Mouse (Mus musculus) macrophage (primary cell): ENCODE measurements around the gene Gm16181. TPM values are rescaled to one million over a fixed set of nuclear protein-coding genes. Genes with fewer than 3 reads are reported as not detected.

ENCODE experiments used
- polyA plus RNA-seq: library from polyadenylated mRNA; stranded (reverse); fragments of 250-400 nt; gene quantifications from 3 replicates; pipeline ENCODE4 v1.2.4, GENCODE M21; 2018; ENCODE audit warnings: inconsistent platforms

Gene Gm16181
- polyA plus RNA-seq, 1 experiment from 2014 or later: not detected

Other genes starting within 250 kb of the Gm16181 start
- gene Hspa1a, start 248.7 kb upstream of the Gm16181 start, polyA plus RNA-seq: 1.2 to 1.9 TPM (median 1.8 TPM) in 3 replicates
- gene Hspa1l, start 248.1 kb upstream of the Gm16181 start, polyA plus RNA-seq: 0.47 to 1.7 TPM (median 0.96 TPM) in 3 replicates
- 16.5 to 52.8 TPM (median 51.4 TPM) in 3 replicates for gene Lsm2, start 239.0 kb upstream of the Gm16181 start, polyA plus RNA-seq
- gene Vars, start 219.8 kb upstream of the Gm16181 start, polyA plus RNA-seq: 7.7 to 37.5 TPM (median 19.2 TPM) in 3 replicates
- gene Vwa7, start 204.3 kb upstream of the Gm16181 start, polyA plus RNA-seq: 0.06 to 0.32 TPM (median 0.07 TPM) in 3 replicates
- gene Sapcd1, start 192.8 kb upstream of the Gm16181 start, polyA plus RNA-seq: not detected in 3 replicates
- gene Msh5, start 174.1 kb upstream of the Gm16181 start, polyA plus RNA-seq: 0.48 to 0.51 TPM (median 0.50 TPM) in 3 replicates
- 359 to 667 TPM (median 372 TPM) in 3 replicates for gene Clic1, start 170.9 kb upstream of the Gm16181 start, polyA plus RNA-seq
- 3.3 to 9.6 TPM (median 4.8 TPM) in 3 replicates for gene Ddah2, start 161.8 kb upstream of the Gm16181 start, polyA plus RNA-seq
- gene Ly6g6c, start 155.4 kb upstream of the Gm16181 start, polyA plus RNA-seq: not detected in 3 replicates
- 0.17 TPM in 1 of 3 replicates, not detected in the others for gene Mpig6b, start 154.7 kb upstream of the Gm16181 start, polyA plus RNA-seq
- not detected in 3 replicates for gene Ly6g6e, start 143.9 kb upstream of the Gm16181 start, polyA plus RNA-seq
- gene Ly6g6d, start 142.8 kb upstream of the Gm16181 start, polyA plus RNA-seq: 0.43 to 1.7 TPM (median 0.88 TPM) in 3 replicates
- gene Ly6g6f, start 135.2 kb upstream of the Gm16181 start, polyA plus RNA-seq: not detected in 3 replicates
- 33.9 to 63.2 TPM (median 53.2 TPM) in 3 replicates for gene Abhd16a, start 131.6 kb upstream of the Gm16181 start, polyA plus RNA-seq
- gene Ly6g5c, start 112.6 kb upstream of the Gm16181 start, polyA plus RNA-seq: not detected in 3 replicates
- gene Ly6g5b, start 105.4 kb upstream of the Gm16181 start, polyA plus RNA-seq: 0.36 to 0.46 TPM in 2 of 3 replicates, not detected in the other
- 11.4 to 18.0 TPM (median 13.2 TPM) in 3 replicates for gene Gpank1, start 99.4 kb upstream of the Gm16181 start, polyA plus RNA-seq
- 129 to 166 TPM (median 149 TPM) in 3 replicates for gene Csnk2b, start 98.8 kb upstream of the Gm16181 start, polyA plus RNA-seq
- gene D17H6S53E, start 94.5 kb upstream of the Gm16181 start, polyA plus RNA-seq: 11.5 to 23.5 TPM (median 22.0 TPM) in 3 replicates
- not detected in 3 replicates for gene Apom, start 88.8 kb upstream of the Gm16181 start, polyA plus RNA-seq
- gene Bag6, start 85.7 kb upstream of the Gm16181 start, polyA plus RNA-seq: 103 to 118 TPM (median 104 TPM) in 3 replicates
- gene Prrc2a, start 55.9 kb upstream of the Gm16181 start, polyA plus RNA-seq: 91.3 to 139 TPM (median 124 TPM) in 3 replicates
- gene Aif1, start 44.8 kb upstream of the Gm16181 start, polyA plus RNA-seq: 231 to 253 TPM (median 243 TPM) in 3 replicates
- gene Lst1, start 32.4 kb upstream of the Gm16181 start, polyA plus RNA-seq: 322 to 615 TPM (median 449 TPM) in 3 replicates
- gene Ltb, start 26.4 kb upstream of the Gm16181 start, polyA plus RNA-seq: 0.33 to 0.50 TPM (median 0.48 TPM) in 3 replicates
- gene Tnf, start 18.8 kb upstream of the Gm16181 start, polyA plus RNA-seq: 20.0 to 57.4 TPM (median 38.0 TPM) in 3 replicates
- gene Lta, start 15.5 kb upstream of the Gm16181 start, polyA plus RNA-seq: not detected in 3 replicates
- gene Atp6v1g2, start 12.8 kb downstream of the Gm16181 start, polyA plus RNA-seq: 5.0 to 12.5 TPM (median 6.9 TPM) in 3 replicates
- 8.3 to 16.7 TPM (median 14.8 TPM) in 3 replicates for gene Nfkbil1, start 15.0 kb downstream of the Gm16181 start, polyA plus RNA-seq
- gene Ddx39b, start 20.9 kb downstream of the Gm16181 start, polyA plus RNA-seq: 113 to 158 TPM (median 122 TPM) in 3 replicates
- 2,972 to 5,352 TPM (median 3,334 TPM) in 3 replicates for gene H2-D1, start 41.9 kb downstream of the Gm16181 start, polyA plus RNA-seq
- gene H2-Q1, start 99.6 kb downstream of the Gm16181 start, polyA plus RNA-seq: not detected in 3 replicates
- not detected in 3 replicates for gene H2-Q2, start 121.4 kb downstream of the Gm16181 start, polyA plus RNA-seq
- 54.4 to 151 TPM (median 62.1 TPM) in 3 replicates for gene H2-Q4, start 158.8 kb downstream of the Gm16181 start, polyA plus RNA-seq
- 6.1 to 11.8 TPM (median 9.4 TPM) in 3 replicates for gene H2-Q6, start 204.0 kb downstream of the Gm16181 start, polyA plus RNA-seq
- 9.6 to 18.4 TPM (median 13.1 TPM) in 3 replicates for gene H2-Q7, start 218.3 kb downstream of the Gm16181 start, polyA plus RNA-seq
- gene H2-Q10, start 249.3 kb downstream of the Gm16181 start, polyA plus RNA-seq: 0.07 to 0.35 TPM in 2 of 3 replicates, not detected in the other